Mouse (Mus musculus) right cerebral cortex, postnatal 4 days (tissue): ENCODE data around the gene 4931406C07Rik.
"Not testable (repeated sequence)": the region's sequence is repeated elsewhere in the genome, so short reads cannot be mapped to it uniquely, and the experiment has no call there.

Source experiments
- DNase-seq: peaks from one replicate; pipeline ENCODE4 v3.0.0-alpha.2; 2022

4931406C07Rik gene

GRCm38 (mm10) chr9:15306398-15307119, at the start of gene 4931406C07Rik:
Gene 4931406C07Rik (minus strand): TSS chr9:15306448.
- peak; percentile 59 for DNase-seq

- DNase-seq, result no peak
Measured at GRCm38 (mm10) chr9:15349925-15350324, 43.7 kb upstream of the 4931406C07Rik start.

DNA sequence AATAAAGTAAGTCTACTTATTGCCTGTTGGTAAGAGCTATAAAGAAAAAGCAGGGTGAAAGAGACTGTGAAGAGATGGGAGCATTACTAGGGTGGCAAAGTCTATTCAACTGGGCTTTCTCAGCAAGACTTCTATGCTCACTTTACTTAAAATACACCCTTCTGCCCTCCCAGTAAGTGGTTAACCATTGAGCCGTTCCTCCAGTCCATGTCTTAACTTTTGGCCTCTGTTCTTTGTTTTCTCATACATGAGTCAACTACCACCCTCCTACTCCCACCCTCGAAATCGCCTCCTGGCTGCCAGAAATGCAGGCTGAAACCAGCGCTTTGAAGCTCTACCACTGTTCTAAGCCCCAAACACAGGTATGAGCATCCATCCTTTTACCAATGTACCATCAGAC, 31.5 kb upstream of the 4931406C07Rik start:
- no peak for DNase-seq

- no peak for DNase-seq
Measured at GRCm38 (mm10) chr9:15318170-15318742, 12.0 kb upstream of the 4931406C07Rik start.

- no peak for DNase-seq
Measured at GRCm38 (mm10) chr9:15317223-15318169, 11.2 kb upstream of the 4931406C07Rik start.

GRCm38 (mm10) chr9:15316296-15316695, 10.0 kb upstream of the 4931406C07Rik start:
- not testable (repeated sequence) for DNase-seq

GRCm38 (mm10) chr9:15314619-15315018, 8.4 kb upstream of the 4931406C07Rik start:
- DNase-seq, result no peak

GRCm38 (mm10) chr9:15313633-15314032, 7.4 kb upstream of the 4931406C07Rik start:
- DNase-seq, result no peak

DNA sequence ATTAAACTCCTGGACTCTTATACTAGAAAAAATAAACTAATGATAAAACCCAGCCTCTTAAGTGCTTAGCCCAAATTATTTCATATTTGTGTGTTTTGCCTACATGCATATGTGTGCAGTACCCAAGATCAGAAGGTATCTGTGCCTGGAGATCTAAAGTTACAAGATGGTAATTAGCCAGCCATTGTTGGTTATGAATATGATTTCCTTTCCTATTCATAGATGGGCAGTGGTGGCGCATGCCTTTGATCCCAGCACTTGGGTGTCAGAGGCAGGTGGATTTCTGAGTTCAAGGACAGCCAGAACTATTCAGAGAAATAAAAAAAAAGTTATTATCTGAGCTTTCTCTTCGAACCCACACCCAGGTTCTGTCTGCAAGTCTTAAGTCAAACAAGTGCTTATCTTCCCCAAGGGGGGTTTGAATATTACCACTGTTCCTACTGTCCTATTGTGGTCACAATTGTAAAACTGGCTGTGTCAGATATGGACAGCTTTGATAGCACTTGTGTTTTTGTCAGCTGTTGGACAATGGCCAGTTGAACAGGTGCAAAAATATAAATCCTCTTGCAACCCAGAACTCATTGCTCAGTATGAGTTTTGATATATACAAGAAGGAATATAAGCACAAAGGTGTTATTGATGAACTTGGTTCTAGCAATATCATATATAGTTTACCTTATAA, 5.9 kb upstream of the 4931406C07Rik start:
- DNase-seq, result no peak

GRCm38 (mm10) chr9:15310179-15310578, 3.9 kb upstream of the 4931406C07Rik start:
- no peak for DNase-seq

DNA sequence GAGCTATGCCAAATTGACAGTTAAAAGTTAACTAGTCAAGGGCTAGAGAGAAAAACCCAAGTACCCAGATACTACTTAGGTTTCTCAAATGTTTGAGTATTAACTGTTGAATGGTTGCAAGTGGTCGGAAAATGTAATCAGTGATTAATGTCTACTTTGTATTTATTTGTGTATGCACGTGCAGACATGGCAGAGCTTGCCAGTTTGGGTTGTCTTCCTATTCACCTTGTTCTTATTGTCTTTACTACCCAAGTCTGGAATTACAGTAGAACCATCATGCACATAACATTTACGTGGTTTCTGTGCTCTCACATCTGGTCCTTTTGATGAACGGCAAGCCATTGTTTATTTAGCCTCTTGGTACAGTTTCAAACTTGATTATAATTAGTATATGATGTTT, 3.2 kb upstream of the 4931406C07Rik start:
- DNase-seq, result no peak

DNA sequence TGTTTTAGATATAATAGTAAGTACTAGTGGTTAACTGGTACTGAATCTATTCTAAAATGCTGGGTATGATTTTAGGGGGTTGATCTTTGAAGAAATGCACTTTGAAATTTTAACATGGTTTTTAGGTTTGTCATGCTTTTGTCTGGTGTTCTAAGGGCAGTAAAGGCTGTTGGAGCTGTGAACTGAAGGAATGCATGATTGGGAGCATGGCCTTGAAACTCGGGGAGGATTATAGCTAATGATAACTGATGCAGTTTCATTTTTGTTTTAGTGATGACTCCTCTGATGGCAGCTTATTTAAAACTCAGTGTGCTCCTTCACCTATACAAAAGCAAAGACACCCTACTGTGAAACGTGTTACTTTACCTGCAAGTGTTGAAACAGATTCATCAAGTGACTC, 2.0 kb upstream of the 4931406C07Rik start:
- no peak for DNase-seq

- no peak for DNase-seq
Measured at GRCm38 (mm10) chr9:15307257-15307656, 1.0 kb upstream of the 4931406C07Rik start.

DNA sequence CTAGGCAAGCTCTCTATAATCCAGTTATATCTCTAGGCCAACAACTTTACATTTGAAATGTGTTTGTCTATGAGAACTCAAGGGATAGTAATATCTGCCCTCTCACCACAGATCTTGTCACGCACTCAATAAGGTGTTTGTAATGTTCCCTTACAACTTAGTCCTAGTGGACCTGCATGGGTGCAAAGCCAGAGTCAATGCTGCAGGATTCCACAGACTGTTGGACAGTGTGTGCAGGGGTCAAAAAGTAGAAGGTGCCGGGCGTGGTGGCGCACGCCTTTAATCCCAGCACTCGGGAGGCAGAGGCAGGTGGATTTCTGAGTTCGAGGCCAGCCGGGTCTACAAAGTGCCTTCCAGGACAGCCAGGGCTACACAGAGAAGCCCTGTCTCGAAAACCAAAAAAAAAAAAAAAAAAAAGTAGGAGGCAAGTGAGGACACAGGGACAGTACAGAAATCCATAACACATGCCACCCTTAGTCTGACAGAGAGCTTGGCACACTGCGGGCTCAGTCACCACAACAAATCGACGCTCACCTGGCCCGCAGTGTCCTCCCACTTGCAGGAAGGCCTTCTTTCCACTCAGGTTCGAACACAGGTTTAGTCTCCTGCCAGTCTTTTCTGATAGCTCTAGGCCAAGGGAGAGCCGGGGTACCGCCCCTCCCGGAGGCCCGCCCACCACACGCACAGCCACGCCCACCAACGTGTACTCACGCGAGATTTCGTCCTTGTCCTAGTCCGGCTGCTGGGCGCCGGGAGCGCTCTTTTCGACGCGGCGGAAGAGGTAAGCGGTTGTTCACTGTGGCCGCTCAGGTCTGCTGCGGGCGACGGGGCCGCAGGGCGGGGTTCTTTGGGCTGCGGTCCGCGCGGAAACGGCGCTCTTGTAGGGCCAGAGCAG, 498 bp downstream of the 4931406C07Rik start, which contains the start of gene Taf1d:
Taf1d (plus strand) TSS at position 712 of the 895 bp plus-strand sequence.
- DNase-seq, result peak; percentile 95

- DNase-seq, result no peak
Measured at GRCm38 (mm10) chr9:15302881-15303280, 3.4 kb downstream of the 4931406C07Rik start.

- not testable (repeated sequence) for DNase-seq
Measured at GRCm38 (mm10) chr9:15302006-15302405, 4.2 kb downstream of the 4931406C07Rik start.

GRCm38 (mm10) chr9:15301399-15301798, 4.8 kb downstream of the 4931406C07Rik start:
- DNase-seq, result no peak

- no peak for DNase-seq
Measured at GRCm38 (mm10) chr9:15300056-15300455, 6.2 kb downstream of the 4931406C07Rik start.

GRCm38 (mm10) chr9:15298451-15298850, 7.8 kb downstream of the 4931406C07Rik start:
- DNase-seq, result no peak

DNA sequence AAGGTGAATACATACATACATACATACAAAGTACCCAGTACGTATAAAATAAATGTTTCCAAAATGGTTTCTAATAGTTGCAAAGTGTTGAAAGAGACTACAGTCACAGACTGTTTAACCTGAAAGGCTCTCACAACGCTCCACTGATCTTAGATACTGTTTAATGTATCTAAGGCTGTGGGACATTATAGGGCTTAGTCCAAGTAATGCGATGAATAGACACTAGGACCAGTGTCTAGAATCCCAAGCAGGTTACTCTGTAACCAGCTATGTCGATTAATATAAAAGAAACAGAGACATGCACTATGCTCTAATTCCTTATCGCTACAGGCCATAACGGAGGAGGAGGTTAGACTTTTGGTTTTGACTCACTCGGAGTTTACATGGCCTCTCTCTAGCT, 9.1 kb downstream of the 4931406C07Rik start:
- no peak for DNase-seq

DNA sequence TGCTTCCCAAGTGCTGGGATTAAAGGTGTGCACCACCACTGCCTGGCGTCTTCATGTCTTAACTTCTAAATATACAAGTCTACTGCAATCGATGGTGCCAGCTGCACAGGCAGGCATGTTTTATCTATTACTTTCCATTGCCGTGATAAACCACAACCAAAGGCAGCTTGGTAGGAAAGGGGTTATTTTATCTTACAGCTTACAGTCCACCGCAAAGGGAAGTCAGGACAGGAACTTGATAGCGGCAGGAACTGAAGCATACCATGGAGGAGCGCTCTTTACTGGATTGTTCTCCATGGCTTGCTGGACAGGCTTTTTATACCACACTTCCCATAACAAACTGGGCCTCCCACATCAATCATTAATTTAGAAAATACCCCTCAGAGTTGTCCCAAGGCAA, 17.0 kb downstream of the 4931406C07Rik start:
- no peak for DNase-seq

DNA sequence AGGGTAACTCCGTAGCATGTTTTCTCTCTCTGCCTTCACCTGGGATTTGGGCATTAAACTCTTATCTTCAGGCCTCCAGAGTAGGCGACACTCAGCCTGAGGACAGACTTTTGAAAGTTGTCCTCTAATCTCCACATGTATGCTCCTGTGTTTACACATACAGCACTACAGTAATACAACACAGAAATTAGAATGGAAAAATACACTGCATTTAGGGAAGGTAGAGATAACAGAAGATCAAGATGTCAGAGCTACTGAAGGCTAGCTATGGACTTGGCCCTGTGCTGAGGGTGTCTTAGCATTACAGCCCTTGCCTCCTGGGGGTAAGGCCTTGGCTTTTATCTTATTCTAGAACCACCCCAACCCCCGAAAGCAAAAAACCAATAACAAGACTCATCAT, 17.8 kb downstream of the 4931406C07Rik start:
- no peak for DNase-seq
